Mouse (Mus musculus) small intestine, adult 2 months (tissue): ENCODE measurements around the gene Gm44502.

Source experiments
- CTCF ChIP-seq: fragments of 200-500 bp; IDR thresholded peaks from 2 replicates; pipeline ENCODE4 v1.5.1; 2012; ENCODE audit warnings: low read depth, mild to moderate bottlenecking, control low read depth, inconsistent platforms, low read length, moderate library complexity, mixed read lengths; ENCODE audit not compliant: insufficient replicate concordance, insufficient read length; ENCODE audit errors: extremely low read depth
- POLR2A ChIP-seq: fragments of 200-500 bp; IDR thresholded peaks from 2 replicates; pipeline ENCODE4 v1.6.1; 2012; ENCODE audit warnings: low read depth, mild to moderate bottlenecking, control low read depth, inconsistent platforms, low read length, moderate library complexity

- TF ChIP-seq CTCF, result no peak
- TF ChIP-seq POLR2A, result no peak
Measured at GRCm38 (mm10) chr15:89421938-89422337, 7.6 kb downstream of the Gm44502 start.
